Mouse (Mus musculus) intestine, postnatal 0 days (tissue): ENCODE results near the gene Dlk1. TPM values are rescaled to one million over a fixed set of nuclear protein-coding genes. Genes with fewer than 3 reads are reported as not detected.

ENCODE experiments used
- ATAC-seq: fragments of 200-750 bp; cut with Nextera tagmentation; 2 replicates; pipeline ENCODE4 v1.8.0; 2017; ENCODE audit warnings: mild to moderate bottlenecking, moderate TSS enrichment, moderate library complexity
- H3K27ac ChIP-seq: fragments of 300-500 bp; sonication (generic); 2 replicates; pipeline ENCODE4 v1.5.1; 2014; ENCODE audit warnings: mild to moderate bottlenecking, low read depth, low read length, moderate library complexity
- H3K27me3 ChIP-seq: fragments of 300-500 bp; sonication (generic); replicated peaks from 2 replicates; pipeline ENCODE4 v1.6.1; 2014; ENCODE audit warnings: low read length, mixed read lengths; ENCODE audit not compliant: control insufficient read depth, insufficient read depth
- H3K36me3 ChIP-seq: fragments of 300-500 bp; sonication (generic); 2 replicates; pipeline ENCODE4 v1.6.1; 2014; ENCODE audit warnings: mild to moderate bottlenecking, moderate library complexity; ENCODE audit not compliant: control insufficient read depth, insufficient read depth
- H3K4me1 ChIP-seq: fragments of 300-500 bp; sonication (generic); replicated peaks from 2 replicates; pipeline ENCODE4 v1.6.1; 2014; ENCODE audit warnings: antibody characterized with exemption, low read length, mixed read lengths; ENCODE audit not compliant: control insufficient read depth, insufficient read depth
- H3K4me2 ChIP-seq: fragments of 300-500 bp; sonication (generic); replicated peaks from 2 replicates; pipeline ENCODE4 v1.6.1; 2014; ENCODE audit warnings: low read depth, mild to moderate bottlenecking, moderate library complexity
- H3K4me3 ChIP-seq: fragments of 300-500 bp; sonication (generic); 2 replicates; pipeline ENCODE4 v1.5.1; 2014; ENCODE audit warnings: low read depth, low read length
- H3K9ac ChIP-seq: fragments of 300-500 bp; sonication (generic); 2 replicates; pipeline ENCODE4 v1.6.1; 2014; ENCODE audit warnings: mild to moderate bottlenecking, low read depth, low read length
- H3K9me3 ChIP-seq: fragments of 300-500 bp; sonication (generic); 2 replicates; pipeline ENCODE4 v1.6.1; 2016; ENCODE audit warnings: mixed run types; ENCODE audit not compliant: control insufficient read depth
- CTCF ChIP-seq: sonication (generic); IDR thresholded peaks from 2 replicates; pipeline ENCODE4 v1.5.1; 2016; ENCODE audit warnings: low read depth, mild to moderate bottlenecking, control low read depth, antibody characterized with exemption, moderate library complexity
- WGBS: fragments of 180-500 bp; shearing (Covaris S2); extraction: QIAGEN DNeasy Blood & Tissue Kit; methylation state at CpG from one replicate; pipeline ENCODE4 v1.1.7; 2014; 5-methylcytosine and 5-hydroxymethylcytosine counted together
- polyA plus RNA-seq: library from polyadenylated mRNA; unstranded; fragments of >200 nt; fragmentation: Nextera tagmentation; extraction: Ambion mirVana; gene quantifications from 2 replicates; pipeline ENCODE4 v1.2.1, GENCODE M21; 2015

Gene Dlk1
- polyA plus RNA-seq, 1 experiment from 2014 or later: 73.6 TPM

DNA sequence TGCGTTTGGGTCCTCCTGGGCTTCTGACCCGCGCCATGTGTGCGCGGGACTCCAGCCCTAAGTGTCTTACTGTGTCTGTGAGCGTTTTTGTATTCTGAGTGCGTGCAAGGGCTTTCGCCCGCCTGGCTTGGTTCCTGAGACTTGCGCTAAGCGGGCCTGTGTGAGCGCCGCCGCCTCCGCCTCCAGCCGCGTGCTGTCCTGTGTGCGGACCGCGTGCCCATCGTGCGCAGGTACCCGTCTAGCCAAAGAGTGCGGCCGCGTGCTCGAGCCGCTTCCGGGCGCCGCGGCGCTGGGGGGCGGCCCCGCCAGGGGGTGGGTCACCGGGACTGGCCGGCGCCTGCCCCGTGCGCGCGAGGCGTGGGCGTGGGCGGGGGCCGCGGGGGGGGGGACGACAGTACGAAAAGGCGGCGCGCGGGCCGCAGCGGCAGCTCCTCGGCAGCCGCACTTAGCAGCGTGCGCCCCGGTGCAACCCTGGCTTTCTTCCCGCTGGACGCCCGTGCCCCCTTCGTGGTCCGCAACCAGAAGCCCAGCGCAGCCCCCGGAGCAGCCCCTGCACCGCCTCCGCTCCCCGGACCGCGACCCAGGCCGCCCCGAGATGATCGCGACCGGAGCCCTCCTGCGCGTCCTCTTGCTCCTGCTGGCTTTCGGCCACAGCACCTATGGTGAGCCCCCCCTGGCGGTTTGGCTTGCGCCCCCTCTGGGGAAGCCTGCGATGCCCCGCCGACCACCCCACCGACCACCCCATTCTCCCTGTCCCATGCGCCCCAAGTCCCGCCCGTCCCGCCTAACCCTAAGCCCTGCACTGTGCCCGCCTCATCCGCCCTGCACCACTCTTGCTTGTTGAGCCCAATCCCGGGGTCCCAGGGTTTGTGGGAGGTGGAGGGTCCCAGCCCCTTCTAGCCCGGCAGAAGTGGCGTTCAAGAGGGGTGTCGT lies 708 bp downstream of the Dlk1 start:
- TF ChIP-seq CTCF: no peak
- peak; percentile 12; the same call in 1 of the 2 replicates for ATAC-seq
- Histone ChIP-seq H3K36me3 (no peaks in the 10 kb centered on the region), H3K4me3 (peak overlapping the region; percentile 37), H3K9ac (peak overlapping the region; percentile 22; the same call in 1 of the 2 replicates), H3K27me3 (peaks cover 42% of the 10 kb centered on the region), H3K4me1 (peaks cover 7% of the 10 kb centered on the region), H3K9me3 (no peaks in the 10 kb centered on the region), H3K27ac (no peak overlapping the region), H3K4me2 (peak overlapping the region; percentile 62)
- WGBS: 5% methylated on average over 58 of the region's 96 CpGs

DNA sequence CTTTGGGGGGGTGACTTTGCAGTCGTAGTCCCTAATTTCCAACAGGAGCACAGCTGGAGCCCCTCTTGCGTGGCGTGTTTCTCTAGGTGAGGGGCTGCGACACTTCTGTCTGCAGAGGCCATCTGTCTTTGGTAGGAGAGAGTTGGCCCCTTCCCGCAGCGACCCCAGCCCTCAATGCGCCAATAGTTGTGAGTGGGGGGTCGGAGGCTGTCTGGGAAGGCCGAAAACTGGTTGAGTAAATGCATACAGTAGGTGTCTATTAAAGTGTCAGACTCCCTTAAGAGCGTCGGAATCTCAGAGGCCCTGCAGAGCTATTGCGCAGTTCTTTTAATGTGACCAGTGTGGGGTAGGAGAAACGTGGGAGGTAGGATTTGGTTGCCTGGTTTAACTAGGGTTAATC lies 1.5 kb downstream of the Dlk1 start:
- WGBS: 57% methylated on average over 13 of the region's 13 CpGs
- no peak overlapping the region for H3K9ac ChIP-seq
- H3K36me3 ChIP-seq: no peaks in the 10 kb centered on the region
- 0 out of 2 replicates have a peak overlapping the region, but pooled peaks have one; percentile 5 for H3K4me3 ChIP-seq
- H3K27me3 ChIP-seq: peaks cover 45% of the 10 kb centered on the region
- H3K9me3 ChIP-seq: no peaks in the 10 kb centered on the region
- H3K27ac ChIP-seq: no peak overlapping the region
- no peak for ATAC-seq
- H3K4me1 ChIP-seq: peaks cover 7% of the 10 kb centered on the region
- peak overlapping the region; percentile 10; the same call in 1 of the 2 replicates for H3K4me2 ChIP-seq
- TF ChIP-seq CTCF: no peak

DNA sequence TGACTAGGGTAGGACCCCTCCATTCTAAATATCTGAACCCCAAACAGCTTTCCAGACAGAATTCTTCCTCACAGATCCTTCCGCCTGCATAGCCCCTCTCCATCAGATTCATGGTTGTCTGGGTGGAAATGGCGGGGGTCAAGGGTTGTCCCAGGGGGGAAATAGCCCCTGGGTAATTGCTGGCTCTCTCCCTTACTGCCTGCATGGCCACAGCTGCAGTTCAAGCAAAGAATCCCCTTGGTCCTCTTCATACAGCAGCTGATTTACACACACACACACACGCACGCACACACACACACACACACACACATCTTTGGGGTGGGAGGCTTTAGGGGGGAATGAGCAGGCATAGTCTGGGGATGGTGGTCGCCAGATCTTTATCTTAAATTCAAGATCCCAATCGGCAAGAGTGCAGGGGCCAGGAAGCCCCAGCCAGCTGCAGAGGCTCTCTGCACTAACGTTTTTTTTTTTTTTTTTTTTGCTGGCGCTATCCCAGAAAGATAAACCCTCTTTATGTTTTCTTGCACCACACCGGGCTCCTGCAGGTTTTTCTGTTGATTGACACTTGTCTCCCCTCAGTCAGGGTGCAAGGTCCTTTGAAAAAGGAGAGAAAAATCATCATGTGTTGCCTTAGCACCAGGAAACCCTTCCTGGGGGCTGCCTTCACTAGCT lies 4.0 kb downstream of the Dlk1 start:
- 33% methylated on average over 9 of the region's 9 CpGs for WGBS
- ATAC-seq: no peak
- Histone ChIP-seq H3K9me3 (no peaks in the 10 kb centered on the region), H3K4me2 (no peak overlapping the region), H3K4me3 (no peak overlapping the region), H3K27ac (no peak overlapping the region), H3K27me3 (peaks cover 46% of the 10 kb centered on the region), H3K36me3 (no peaks in the 10 kb centered on the region), H3K9ac (no peak overlapping the region), H3K4me1 (no peaks in the 10 kb centered on the region)
- no peak for TF ChIP-seq CTCF

DNA sequence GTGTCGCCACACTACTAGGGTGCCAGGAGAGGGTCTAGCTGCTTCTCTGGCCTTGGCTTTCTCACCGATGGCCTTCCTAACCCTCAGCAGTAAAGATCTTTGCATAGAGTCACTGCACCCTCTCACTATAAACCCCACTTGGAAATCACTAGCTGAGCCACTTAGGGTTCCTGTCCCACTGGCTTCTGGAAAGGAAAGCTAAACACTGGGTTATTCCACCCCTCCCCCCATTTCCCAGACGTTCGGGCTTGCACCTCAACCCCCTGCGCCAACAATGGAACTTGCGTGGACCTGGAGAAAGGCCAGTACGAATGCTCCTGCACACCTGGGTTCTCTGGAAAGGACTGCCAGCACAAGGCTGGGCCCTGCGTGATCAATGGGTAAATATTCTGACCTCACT lies 5.2 kb downstream of the Dlk1 start:
- Histone ChIP-seq H3K4me3 (no peak overlapping the region), H3K4me2 (no peak overlapping the region), H3K9ac (no peak overlapping the region), H3K27ac (no peak overlapping the region), H3K36me3 (no peaks in the 10 kb centered on the region), H3K4me1 (no peaks in the 10 kb centered on the region), H3K9me3 (no peaks in the 10 kb centered on the region), H3K27me3 (peaks cover 35% of the 10 kb centered on the region)
- WGBS: 57% methylated on average over 8 of the region's 8 CpGs
- no peak for ATAC-seq
- no peak for TF ChIP-seq CTCF

DNA sequence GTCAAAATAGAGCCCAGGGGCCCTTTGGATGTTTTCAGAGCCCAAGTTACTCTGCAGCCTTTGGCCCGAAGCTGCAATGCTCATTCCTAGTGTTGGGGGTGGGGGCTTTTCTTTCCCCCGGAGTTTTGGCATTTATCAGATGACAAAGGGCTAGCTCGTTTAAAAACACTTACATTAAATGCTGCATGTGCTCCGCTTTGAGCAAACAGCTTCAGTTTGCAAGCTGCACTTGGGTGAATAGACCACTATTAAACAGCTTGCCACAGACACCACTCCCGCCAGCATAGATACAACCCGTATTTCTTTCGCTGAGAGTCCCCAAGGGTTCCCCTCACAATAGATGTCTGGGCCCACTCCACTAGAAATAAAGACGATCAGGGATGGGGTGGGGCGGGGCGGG lies 6.3 kb downstream of the Dlk1 start:
- Histone ChIP-seq H3K4me1 (no peaks in the 10 kb centered on the region), H3K9me3 (no peaks in the 10 kb centered on the region), H3K9ac (no peak overlapping the region), H3K4me2 (no peak overlapping the region), H3K4me3 (no peak overlapping the region), H3K36me3 (no peaks in the 10 kb centered on the region), H3K27ac (no peak overlapping the region), H3K27me3 (peaks cover 25% of the 10 kb centered on the region)
- WGBS: 44% methylated on average over 10 of the region's 10 CpGs
- no peak for TF ChIP-seq CTCF
- ATAC-seq: no peak
